ENCODE assay signal across 9 mouse cellular contexts in genomic region chr10:89630052-89630451, GRCm38 (mm10). TPM values are rescaled to one million over a fixed set of nuclear protein-coding genes. Genes with fewer than 3 reads are reported as not detected.
A peak's percentile ranks its signal among the peaks of the same experiment; 100 is the strongest.
DNase-seq lines count a peak whose midpoint lies in the region; ATAC-seq lines count a peak whose summit lies in the region.
"Had no signal": no experiment of that assay in that cellular context is flagged by ENCODE, and none has a peak within 500 bp of the region (broad histone marks: within the 10 kb centered on the region; RNA-seq: fewer than 3 reads in every experiment).

No protein-coding gene starts in this region.

- WGBS in heart, embryonic 11.5 days (ENCODE audit: insufficient replicate concordance) = 32% methylated on average over 3 of the region's 3 CpGs
- WGBS in midbrain, embryonic 13.5 days = 28% methylated on average over 3 of the region's 3 CpGs

- ATAC-seq in heart, embryonic 11.5 days (replicated peaks; ENCODE audit: insufficient number of reproducible peaks, low FRiP score, low TSS enrichment) = no peak
- ATAC-seq in common myeloid progenitor, adult 5-6 weeks (replicated peaks; ENCODE audit: low read depth, poor library complexity, severe bottlenecking) = peak; percentile 91
- ATAC-seq in midbrain, embryonic 13.5 days = peak; percentile 84

- no peaks in the 10 kb centered on the region for H3K9me3 ChIP-seq in heart, embryonic 11.5 days (replicated peaks; ENCODE audit: control insufficient read depth, low read length)
- H3K9me3 ChIP-seq in midbrain, embryonic 13.5 days = no peaks in the 10 kb centered on the region
- H3K9me3 ChIP-seq: lung, embryonic 15.5 days had no signal

- peak; percentile 8 to 49 for DNase-seq in heart, adult 9 months (ENCODE audit: low spot score in 2 of 2)
- peak; percentile 74 for DNase-seq in ES-CJ7 (ENCODE audit: low read depth, low spot score)
- DNase-seq in heart, postnatal 4 days = peak; percentile 58
- DNase-seq in layer of hippocampus, adult 9-11 months = peak; percentile 16
- DNase-seq in thymus, postnatal 4 days = peak; percentile 49

- no peak overlapping the region for H3K4me2 ChIP-seq in heart, embryonic 11.5 days
- no peak overlapping the region for H3K4me2 ChIP-seq in midbrain, embryonic 13.5 days (replicated peaks)
- H3K4me2 ChIP-seq: lung, embryonic 15.5 days had no signal

- H3K27me3 ChIP-seq in heart, embryonic 11.5 days (ENCODE audit: control insufficient read depth, insufficient read depth, low read length) = no peaks in the 10 kb centered on the region
- H3K27me3 ChIP-seq in midbrain, embryonic 13.5 days = no peaks in the 10 kb centered on the region
- H3K27me3 ChIP-seq: lung, embryonic 15.5 days had no signal

- no peak overlapping the region for H3K27ac ChIP-seq in heart, embryonic 11.5 days (ENCODE audit: low read depth, low read length)
- no peak overlapping the region for H3K27ac ChIP-seq in midbrain, embryonic 13.5 days
- H3K27ac ChIP-seq: lung, embryonic 15.5 days had no signal

- H3K9ac ChIP-seq in heart, embryonic 11.5 days (ENCODE audit: low read depth, low read length) = no peak overlapping the region
- H3K9ac ChIP-seq in midbrain, embryonic 13.5 days (replicated peaks) = no peak overlapping the region
- H3K9ac ChIP-seq: lung, embryonic 15.5 days had no signal

- no peaks in the 10 kb centered on the region for H3K36me3 ChIP-seq in heart, embryonic 11.5 days (ENCODE audit: control insufficient read depth, insufficient read depth, low read length)
- H3K36me3 ChIP-seq in midbrain, embryonic 13.5 days = no peaks in the 10 kb centered on the region
- H3K36me3 ChIP-seq: lung, embryonic 15.5 days had no signal

- no peak overlapping the region for H3K4me3 ChIP-seq in heart, embryonic 11.5 days (ENCODE audit: low read depth, low read length)
- no peak overlapping the region for H3K4me3 ChIP-seq in midbrain, embryonic 13.5 days (replicated peaks)
- H3K4me3 ChIP-seq: lung, embryonic 15.5 days had no signal

- no peaks in the 10 kb centered on the region for H3K4me1 ChIP-seq in heart, embryonic 11.5 days (ENCODE audit: control insufficient read depth, insufficient read depth, low read length)
- H3K4me1 ChIP-seq in midbrain, embryonic 13.5 days (replicated peaks) = no peaks in the 10 kb centered on the region
- H3K4me1 ChIP-seq: lung, embryonic 15.5 days had no signal

RNA-seq across cellular contexts. Expression of gene Slc17a8, which starts 9.0 kb away (rescaled TPM):
- 0.14 and 0.20 TPM in 2 replicates for polyA plus RNA-seq in heart, embryonic 11.5 days (2014; fragmentation: Nextera tagmentation; extraction: Ambion mirVana)
- total RNA-seq in common myeloid progenitor, adult 5-6 weeks (2017) = not detected in 2 replicates
- not detected for total RNA-seq in heart, postnatal 4 days (2021)
- 1.0 and 2.3 TPM in 2 replicates for polyA plus RNA-seq in midbrain, embryonic 13.5 days (2015; fragmentation: Nextera tagmentation; extraction: Ambion mirVana)
- polyA plus RNA-seq: lung, embryonic 15.5 days had no signal

RNA-seq across cellular contexts. Expression of gene Scyl2, which starts 56.0 kb away (rescaled TPM):
- polyA plus RNA-seq in heart, embryonic 11.5 days (2014; fragmentation: Nextera tagmentation; extraction: Ambion mirVana) = 9.1 and 10.2 TPM in 2 replicates
- total RNA-seq in common myeloid progenitor, adult 5-6 weeks (2017) = 30.4 and 36.7 TPM in 2 replicates
- total RNA-seq in heart, postnatal 4 days (2021) = 10 to 100 TPM; 21.4 to 22.1 TPM
- polyA plus RNA-seq in midbrain, embryonic 13.5 days (2015; fragmentation: Nextera tagmentation; extraction: Ambion mirVana) = 10.5 and 11.0 TPM in 2 replicates

Comparison
In these comparisons a context has a peak if more than half of its experiments do, and no peak if none do; other contexts are left out.
1. DNase-seq: peak in every context shown above with its lines; median percentile 74 in ES-CJ7; 58 in heart, postnatal 4 days; 49 in thymus, postnatal 4 days; 28 in heart, adult 9 months; 16 in layer of hippocampus, adult 9-11 months.